Mouse (Mus musculus) CH12.LX (cell line): Measurements from ENCODE around the gene Sdccag8. TPM values are rescaled to one million over a fixed set of nuclear protein-coding genes. Genes with fewer than 3 reads are reported as not detected.

Experiments
- DNase-seq: peaks from one replicate; pipeline ENCODE4 v3.0.0-alpha.2; 2013; ENCODE audit errors: extremely low read depth
- H3K27ac ChIP-seq: 2 replicates; pipeline ENCODE4 v1.5.1; 2012; ENCODE audit warnings: low read depth, mild to moderate bottlenecking, control low read depth, moderate library complexity; ENCODE audit not compliant: insufficient read depth
- H3K27me3 ChIP-seq: replicated peaks from 2 replicates; pipeline ENCODE3; 2012; ENCODE audit warnings: inconsistent platforms
- H3K36me3 ChIP-seq, 2 experiments: replicated peaks in 1 of 2; 2 replicates each; pipeline versions ENCODE3 to v1.6.1; 2012; ENCODE audit warnings: inconsistent platforms in 1 of 2, low read length in 1 of 2, mild to moderate bottlenecking in 1 of 2, mixed read lengths in 1 of 2, moderate library complexity in 1 of 2; ENCODE audit not compliant: control insufficient read depth in 1 of 2, insufficient read depth in 1 of 2
- H3K4me1 ChIP-seq, 2 experiments: 2 replicates each; pipeline ENCODE4 v1.6.1; 2012; ENCODE audit warnings: inconsistent platforms in 1 of 2, moderate library complexity in 1 of 2; ENCODE audit not compliant: insufficient read depth in 2 of 2, control insufficient read depth in 1 of 2
- H3K4me2 ChIP-seq: 2 replicates; pipeline ENCODE4 v1.6.1; 2012; ENCODE audit warnings: low read depth, mild to moderate bottlenecking, control low read depth; ENCODE audit not compliant: poor library complexity, insufficient read depth, severe bottlenecking
- H3K4me3 ChIP-seq, 3 experiments: fragments of 150-350 bp in 1 of 3; sonication (generic) in 1 of 3; replicated peaks in 1 of 3; 2 replicates each; pipeline versions ENCODE3 to v1.5.1; 2011 to 2012; ENCODE audit warnings: low read depth in 2 of 3, low read length in 2 of 3, mild to moderate bottlenecking in 2 of 3, moderate library complexity in 2 of 3, control low read depth in 1 of 3, improper control_type of control experiment in 1 of 3, inconsistent platforms in 1 of 3, mixed read lengths in 1 of 3; ENCODE audit not compliant: poor library complexity in 1 of 3
- H3K79me2 ChIP-seq: replicated peaks from 2 replicates; pipeline ENCODE4 v1.6.1; 2012; ENCODE audit warnings: mild to moderate bottlenecking, moderate library complexity; ENCODE audit not compliant: control insufficient read depth, poor library complexity, insufficient read depth, severe bottlenecking; ENCODE audit errors: extremely low read depth
- H3K9ac ChIP-seq: 2 replicates; pipeline ENCODE4 v1.6.1; 2012; ENCODE audit warnings: low read depth, mild to moderate bottlenecking, control low read depth, moderate library complexity; ENCODE audit not compliant: insufficient read depth
- H3K9me3 ChIP-seq: replicated peaks from 2 replicates; pipeline ENCODE3; 2012; ENCODE audit warnings: low read length, inconsistent platforms, mixed read lengths
- CHD1 ChIP-seq: IDR thresholded peaks from 2 replicates; pipeline ENCODE4 v1.6.1; 2012; ENCODE audit warnings: low read depth, low read length, improper control_type of control experiment, inconsistent platforms
- CHD2 ChIP-seq: IDR thresholded peaks from 2 replicates; pipeline ENCODE4 v1.6.1; 2011; ENCODE audit warnings: low read length, improper control_type of control experiment
- E2F4 ChIP-seq: IDR thresholded peaks from 2 replicates; pipeline ENCODE4 v1.6.1; 2011; ENCODE audit warnings: low read depth, low read length, improper control_type of control experiment; ENCODE audit not compliant: insufficient replicate concordance
- ETS1 ChIP-seq: conservative IDR thresholded peaks from 2 replicates; pipeline ENCODE4 v1.6.1; 2012; ENCODE audit warnings: low read depth, mild to moderate bottlenecking, inconsistent platforms, low read length, improper control_type of control experiment, moderate library complexity
- GABPA ChIP-seq: IDR thresholded peaks from 2 replicates; pipeline ENCODE4 v1.6.1; 2012; ENCODE audit warnings: low read depth, low read length, improper control_type of control experiment, inconsistent platforms; ENCODE audit not compliant: insufficient replicate concordance
- JUN ChIP-seq: IDR thresholded peaks from 2 replicates; pipeline ENCODE4 v1.6.1; 2011; ENCODE audit warnings: low read depth, mild to moderate bottlenecking, low read length, improper control_type of control experiment, moderate library complexity; ENCODE audit not compliant: insufficient read depth
- JUND ChIP-seq: conservative IDR thresholded peaks from 2 replicates; pipeline ENCODE4 v1.6.1; 2011; ENCODE audit warnings: low read depth, low read length, improper control_type of control experiment
- KAT2A ChIP-seq: IDR thresholded peaks from 2 replicates; pipeline ENCODE4 v1.6.1; 2012; ENCODE audit warnings: low read length, improper control_type of control experiment, inconsistent platforms; ENCODE audit not compliant: insufficient replicate concordance
- MAFK ChIP-seq: IDR thresholded peaks from 2 replicates; pipeline ENCODE4 v1.6.1; 2011; ENCODE audit warnings: low read length, improper control_type of control experiment; ENCODE audit not compliant: insufficient replicate concordance
- MAZ ChIP-seq: IDR thresholded peaks from 2 replicates; pipeline ENCODE4 v1.6.1; 2012; ENCODE audit warnings: low read depth, mild to moderate bottlenecking, inconsistent platforms, low read length, improper control_type of control experiment, moderate library complexity
- MEF2A ChIP-seq: IDR thresholded peaks from 2 replicates; pipeline ENCODE4 v1.6.1; 2014; ENCODE audit warnings: low read depth, mild to moderate bottlenecking, inconsistent platforms, low read length, improper control_type of control experiment, borderline replicate concordance
- MYC ChIP-seq: IDR thresholded peaks from 2 replicates; pipeline ENCODE4 v1.6.1; 2011; ENCODE audit warnings: low read depth, mild to moderate bottlenecking, improper control_type of control experiment, low read length
- NELFE ChIP-seq: IDR thresholded peaks from 2 replicates; pipeline ENCODE4 v1.6.1; 2011; ENCODE audit warnings: low read depth, low read length, improper control_type of control experiment
- PAX5 ChIP-seq: IDR thresholded peaks from 2 replicates; pipeline ENCODE4 v1.6.1; 2012; ENCODE audit warnings: low read length, inconsistent platforms, mixed read lengths
- RCOR1 ChIP-seq: conservative IDR thresholded peaks from 2 replicates; pipeline ENCODE4 v1.6.1; 2012; ENCODE audit warnings: low read depth, mild to moderate bottlenecking, inconsistent platforms, low read length, improper control_type of control experiment
- SIN3A ChIP-seq: IDR thresholded peaks from 2 replicates; pipeline ENCODE4 v1.6.1; 2012; ENCODE audit warnings: low read length, improper control_type of control experiment, inconsistent platforms
- SMC3 ChIP-seq: IDR thresholded peaks from 2 replicates; pipeline ENCODE4 v1.6.1; 2011; ENCODE audit warnings: low read depth, low read length, improper control_type of control experiment
- TBP ChIP-seq: conservative IDR thresholded peaks from 2 replicates; pipeline ENCODE4 v1.6.1; 2011; ENCODE audit warnings: low read depth, low read length, improper control_type of control experiment
- TCF12 ChIP-seq: IDR thresholded peaks from 2 replicates; pipeline ENCODE4 v1.6.1; 2014; ENCODE audit warnings: low read depth, mild to moderate bottlenecking, inconsistent platforms, low read length, improper control_type of control experiment
- USF1 ChIP-seq: IDR thresholded peaks from 2 replicates; pipeline ENCODE4 v1.6.1; 2014; ENCODE audit warnings: low read depth, mild to moderate bottlenecking, inconsistent platforms, low read length, improper control_type of control experiment
- ZKSCAN1 ChIP-seq: IDR thresholded peaks from 2 replicates; pipeline ENCODE4 v1.6.1; 2012; ENCODE audit warnings: low read depth, inconsistent platforms, low read length, improper control_type of control experiment, borderline replicate concordance
- ZNF384 ChIP-seq: IDR thresholded peaks from 2 replicates; pipeline ENCODE4 v1.6.1; 2012; ENCODE audit warnings: low read depth, low read length, improper control_type of control experiment, inconsistent platforms
- dilution Hi-C: fragments of 300-500 bp; cut with MboI; formaldehyde crosslinking; loops from 2 replicates; pipeline ENCODE4 v1.14.3; 2020; ENCODE audit warnings: low sequenced_read_pairs; ENCODE audit not compliant: extremely low pct_unique_long_range_greater_than_20kb, extremely low pct_ligation_motif_present
- in situ Hi-C: fragments of 300-500 bp; cut with MboI; formaldehyde crosslinking; loops from 3 replicates; pipeline ENCODE4 v1.14.3; 2019; ENCODE audit warnings: low sequenced_read_pairs, low pct_ligation_motif_present, low pct_unique_long_range_greater_than_20kb, mixed read lengths
- polyA plus RNA-seq: library from polyadenylated mRNA; unstranded; fragments of >175 nt; gene quantifications from 2 replicates; pipeline ENCODE4 v1.2.1, GENCODE M21; 2012; ENCODE audit warnings: low read depth; ENCODE audit not compliant: insufficient read length
- total RNA-seq, 2 experiments: library from RNA; depleted of rRNA; stranded (reverse); fragments of 300-350 nt in 1 of 2; fragments of >200 nt in 1 of 2; gene quantifications; 2 replicates each; pipeline ENCODE4 v1.2.3; 2012 to 2014

Gene Sdccag8
- total and polyA plus RNA-seq, 3 experiments: 10.7 to 18.7 (median 10.9) TPM

DNA sequence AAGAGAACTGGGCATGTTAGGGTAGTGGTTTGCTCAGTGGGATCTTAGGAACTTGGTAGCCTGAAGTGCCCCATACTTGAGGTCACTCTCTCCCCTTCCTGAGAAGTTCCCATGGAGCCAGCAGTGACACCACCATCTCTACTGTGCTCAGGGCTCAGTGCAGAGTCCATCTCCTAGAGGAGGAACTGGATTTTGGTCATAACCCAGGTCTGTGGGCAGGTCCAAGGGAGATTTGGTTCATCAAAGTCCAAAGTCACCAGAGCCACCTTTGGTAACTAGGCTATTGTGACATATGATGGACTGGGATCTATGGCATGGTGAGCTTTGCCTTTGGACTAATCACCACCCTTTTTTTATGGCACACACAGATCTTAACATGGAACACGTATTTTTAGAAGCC is 198.9 kb downstream of the Sdccag8 start:
- dilution Hi-C loops (no loop called here), in situ Hi-C loops (loop anchor here (25.0 kb wide), 1 partner anchor 301 kb away; no protein-coding TSS in a partner anchor)
- no peak overlapping the region for H3K27ac ChIP-seq
- H3K36me3 ChIP-seq: peaks cover 3 to 23% of the 10 kb centered on the region in 2 experiments
- H3K27me3 ChIP-seq: no peaks in the 10 kb centered on the region
- no peak overlapping the region for H3K4me3 ChIP-seq
- no peaks in the 10 kb centered on the region for H3K79me2 ChIP-seq
- TF ChIP-seq MYC (no peak), JUN (no peak), KAT2A (no peak), SIN3A (no peak), ZKSCAN1 (no peak), RCOR1 (no peak), JUND (no peak), ZNF384 (no peak), CHD2 (no peak), MAZ (no peak), PAX5 (no peak), SMC3 (no peak), TCF12 (no peak)
- H3K9ac ChIP-seq: no peak overlapping the region
- peaks cover 18 to 53% of the 10 kb centered on the region in 2 experiments for H3K4me1 ChIP-seq
- no peak overlapping the region for H3K4me2 ChIP-seq
- DNase-seq: no peak
- H3K9me3 ChIP-seq: no peaks in the 10 kb centered on the region

DNA sequence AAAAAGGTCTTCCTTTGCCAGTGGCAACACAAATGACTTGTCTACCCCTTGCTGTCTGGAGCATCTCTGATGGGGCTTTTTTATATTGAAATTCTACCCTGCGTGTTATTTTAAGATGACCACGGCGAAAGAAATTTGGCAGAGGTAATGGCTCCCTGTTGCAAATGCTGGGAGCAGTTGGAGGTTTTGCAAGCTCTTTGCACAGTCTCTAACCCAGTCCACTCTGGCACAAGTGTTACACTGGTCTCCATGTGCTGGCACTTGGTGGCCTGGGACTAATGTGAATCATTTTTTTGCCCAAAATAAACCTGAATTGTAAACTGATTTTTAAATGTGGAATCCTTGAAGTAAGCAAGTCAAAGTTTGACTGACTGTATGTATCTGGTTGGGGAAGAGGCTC is 199.3 kb downstream of the Sdccag8 start:
- DNase-seq: no peak
- Histone ChIP-seq H3K27me3 (no peaks in the 10 kb centered on the region), H3K9me3 (no peaks in the 10 kb centered on the region), H3K79me2 (no peaks in the 10 kb centered on the region), H3K4me2 (no peak overlapping the region), H3K27ac (0 out of 2 replicates have a peak overlapping the region, but pooled peaks have one; percentile 13), H3K36me3 (peaks cover 3 to 23% of the 10 kb centered on the region in 2 experiments), H3K4me3 (no peak overlapping the region), H3K4me1 (peaks cover 19 to 54% of the 10 kb centered on the region in 2 experiments), H3K9ac (no peak overlapping the region)
- TF ChIP-seq MEF2A (no peak), GABPA (no peak), MAZ (no peak), RCOR1 (no peak), TCF12 (no peak), E2F4 (no peak), MAFK (no peak), JUND (no peak), ZKSCAN1 (no peak), CHD2 (no peak), KAT2A (no peak), TBP (no peak), USF1 (no peak), CHD1 (no peak), NELFE (no peak), ETS1 (no peak)
- dilution Hi-C loops: no loop called here
- in situ Hi-C loops: loop anchor here (25.0 kb wide), 1 partner anchor 301 kb away; no protein-coding TSS in a partner anchor
